In the genomic region with DNA sequence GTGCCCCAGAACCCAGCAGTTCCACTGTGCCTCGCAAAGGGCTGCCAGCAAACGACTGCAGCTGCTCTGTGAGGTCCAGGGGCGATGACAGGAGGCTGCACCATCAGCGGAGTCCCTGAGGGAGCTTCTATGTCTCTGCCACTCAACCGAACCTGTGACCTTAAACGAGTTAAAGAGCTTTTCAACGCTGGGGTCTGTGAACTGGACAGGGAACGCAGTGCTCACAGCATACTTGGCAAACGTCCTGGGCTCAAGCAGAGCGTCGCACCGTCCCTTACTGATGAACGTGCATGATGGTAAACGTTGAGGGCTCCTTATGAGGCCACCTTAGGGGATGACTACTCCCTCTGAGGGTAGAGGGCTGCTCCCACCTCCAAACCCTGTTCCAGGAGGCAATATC, we compare ENCODE assay signal across 8 mouse cellular contexts. TPM values are rescaled to one million over a fixed set of nuclear protein-coding genes. Genes with fewer than 3 reads are reported as not detected.
A peak's percentile ranks its signal among the peaks of the same experiment; 100 is the strongest.
DNase-seq lines count a peak whose midpoint lies in the region; ATAC-seq and TF ChIP-seq lines count a peak whose summit lies in the region.

No protein-coding gene starts in this region.

- peaks cover 4% of the 10 kb centered on the region; the same call in 1 of the 2 replicates for H3K27me3 ChIP-seq in heart, embryonic 13.5 days (replicated peaks)
- H3K27me3 ChIP-seq in MEL (ENCODE audit: control insufficient read depth in 1 of 2, insufficient read depth in 2 of 2, low read length in 2 of 2), result no peaks in the 10 kb centered on the region

- peaks cover 50% of the 10 kb centered on the region for H3K4me1 ChIP-seq in heart, embryonic 13.5 days
- peaks cover 15 to 33% of the 10 kb centered on the region in 2 experiments for H3K4me1 ChIP-seq in MEL (ENCODE audit: control insufficient read depth in 1 of 2, insufficient read depth in 2 of 2, low read length in 2 of 2)

- 1% methylated on average over 14 of the region's 14 CpGs for WGBS in heart, embryonic 13.5 days
- 12% methylated on average over 14 of the region's 14 CpGs for WGBS in macrophage (ENCODE audit: missing documents)

- no peak for DNase-seq in heart, adult 11 months
- no peak for DNase-seq in MEL (ENCODE audit: low read depth, low spot score)
- peak; percentile 48 for DNase-seq in heart, postnatal 4 days
- no peak for DNase-seq in right cerebral cortex, postnatal 36 days (ENCODE audit: low spot score in 2 of 2)
- DNase-seq in frontal cortex, adult 2 months (ENCODE audit: extremely low spot score in 1 of 2, low spot score in 1 of 2), result no peak
- no peak for DNase-seq in adrenal gland, postnatal 36 days

- TF ChIP-seq POLR2A in MEL (IDR thresholded peaks at IDR 0.05; ENCODE audit: control insufficient read depth in 1 of 2, insufficient read depth in 1 of 2, low read depth in 1 of 2, low read length in 2 of 2, poor library complexity in 1 of 2), result 0 out of 4 replicates have a peak, but pooled peaks of 1 of the 2 experiments have one; percentile 8

- ATAC-seq in heart, embryonic 13.5 days (ENCODE audit: extremely low read depth, insufficient number of reproducible peaks, low FRiP score, low TSS enrichment), result peak; percentile 56; the same call in 1 of the 2 replicates

- H3K27ac ChIP-seq in heart, embryonic 13.5 days (replicated peaks), result peak overlapping the region; percentile 95
- H3K27ac ChIP-seq in MEL (ENCODE audit: control insufficient read depth, low read depth, low read length) (peak overlapping the region; percentile 34), macrophage (peak overlapping the region; percentile 38; the same call in 1 of the 2 replicates)

- no peak for TF ChIP-seq CTCF in MEL (IDR thresholded peaks at IDR 0.05 in 2 of 3, conservative IDR thresholded peaks at IDR 0.05 in 1 of 3; ENCODE audit: control insufficient read depth in 1 of 3, insufficient read depth in 1 of 3, low read depth in 2 of 3, low read length in 3 of 3, poor library complexity in 1 of 3, severe bottlenecking in 1 of 3)

- no peak for TF ChIP-seq EP300 in MEL (IDR thresholded peaks at IDR 0.05; ENCODE audit: low read depth in 1 of 2, low read length in 2 of 2)

- H3K36me3 ChIP-seq in heart, embryonic 13.5 days, result peaks cover 23% of the 10 kb centered on the region
- H3K36me3 ChIP-seq in MEL (ENCODE audit: control insufficient read depth in 1 of 2, insufficient read depth in 2 of 2, low read length in 2 of 2) (peaks cover 0 to 31% of the 10 kb centered on the region in 2 experiments; a peak in 2 of 4 replicates), macrophage (ENCODE audit: inconsistent target) (no peaks in the 10 kb centered on the region)

- no peaks in the 10 kb centered on the region for H3K9me3 ChIP-seq in heart, embryonic 13.5 days
- no peaks in the 10 kb centered on the region for H3K9me3 ChIP-seq in MEL (replicated peaks; ENCODE audit: insufficient read depth, low read length)

- no peak for TF ChIP-seq RAD21 in MEL (IDR thresholded peaks at IDR 0.05; ENCODE audit: low read depth, low read length)

- peak overlapping the region; percentile 92 for H3K9ac ChIP-seq in heart, embryonic 13.5 days
- H3K9ac ChIP-seq in MEL (ENCODE audit: control insufficient read depth, low read depth, low read length, poor library complexity, severe bottlenecking), result peak overlapping the region; percentile 69

- H3K79me2 ChIP-seq in MEL (ENCODE audit: control insufficient read depth, insufficient read depth, low read length, poor library complexity) (no peaks in the 10 kb centered on the region; the same call in none of the 2 replicates), macrophage (ENCODE audit: inconsistent target) (peaks cover 23% of the 10 kb centered on the region)

- peak overlapping the region; percentile 73 for H3K4me3 ChIP-seq in heart, embryonic 13.5 days
- peak overlapping the region; percentile 46 to 65 for H3K4me3 ChIP-seq in MEL (ENCODE audit: control insufficient read depth in 1 of 2, insufficient read depth in 1 of 2, low read depth in 2 of 2, low read length in 2 of 2)
- H3K4me3 ChIP-seq in macrophage (ENCODE audit: inconsistent target), result peak overlapping the region; percentile 70

- peak overlapping the region; percentile 95 for H3K4me2 ChIP-seq in heart, embryonic 13.5 days

TF ChIP-seq in MEL, 35 proteins besides CTCF, POLR2A, EP300 and RAD21 (continues in another document):
- TF ChIP-seq TBP (IDR thresholded peaks at IDR 0.05; ENCODE audit: low read depth, low read length), result no peak
- peak; percentile 53; the same call in 1 of the 2 replicates for TF ChIP-seq MAX (IDR thresholded peaks at IDR 0.05; ENCODE audit: low read length)
- TF ChIP-seq GABPA (IDR thresholded peaks at IDR 0.05; ENCODE audit: low read depth, low read length), result no peak
- no peak for TF ChIP-seq USF1 (IDR thresholded peaks at IDR 0.05; ENCODE audit: low read depth, low read length)
- TF ChIP-seq ZMIZ1 (IDR thresholded peaks at IDR 0.05; ENCODE audit: low read depth, low read length), result no peak

RNA-seq across cellular contexts. Expression of a gene that starts 0.4 kb away (rescaled TPM):
- polyA plus RNA-seq in heart, embryonic 13.5 days (2015; fragmentation: Nextera tagmentation; extraction: Ambion mirVana), result 36.6 and 41.2 TPM in 2 replicates
- total RNA-seq in MEL (2012; rRNA removed), result 11.8 and 12.6 TPM in 2 replicates
- polyA plus RNA-seq in MEL (2012; ENCODE audit: insufficient read depth in 1 of 2, insufficient read length in 2 of 2, low read depth in 1 of 2, low replicate concordance in 2 of 2, missing spikeins in 1 of 2) (10 to 100 TPM in 1 of 2 experiments, not detected in 1; 34.5 TPM), macrophage (2018) (8.9 to 17.1 TPM (median 9.4 TPM) in 3 replicates)
- 10 to 100 TPM; 23.5 to 34.1 TPM for total RNA-seq in heart, postnatal 4 days (2021)
- total RNA-seq in macrophage (2018; cell fraction: chromatin; rRNA removed), result 10 to 100 TPM in 13 of 26 experiments, 1 to 10 TPM in 13; 1.6 to 73.3 (median 11.7) TPM
- 10 to 100 TPM in 10 of 26 experiments, 1 to 10 TPM in 16; 3.5 to 20.4 (median 7.8) TPM for total RNA-seq in macrophage (2018; cell fraction: cytosol; rRNA removed)
- 10 to 100 TPM in 11 of 26 experiments, 1 to 10 TPM in 15; 2.7 to 35.5 (median 7.2) TPM for total RNA-seq in macrophage (2018; cell fraction: nucleus; rRNA removed)
- 22.8 and 27.6 TPM in 2 replicates for polyA plus RNA-seq in frontal cortex, adult 2 months (2012; rRNA removed)
- 1 to 10 TPM; 5.5 to 5.7 TPM for total RNA-seq in adrenal gland, postnatal 36 days (2021)

RNA-seq across cellular contexts. Expression of a gene that starts 0.7 kb away (rescaled TPM):
- polyA plus RNA-seq in heart, embryonic 13.5 days (2015; fragmentation: Nextera tagmentation; extraction: Ambion mirVana), result 1.3 and 1.5 TPM in 2 replicates
- total RNA-seq in MEL (2012; rRNA removed), result 0.46 and 1.8 TPM in 2 replicates
- polyA plus RNA-seq in MEL (2012; ENCODE audit: insufficient read depth in 1 of 2, insufficient read length in 2 of 2, low read depth in 1 of 2, low replicate concordance in 2 of 2, missing spikeins in 1 of 2) (1 to 10 TPM in 1 of 2 experiments, not detected in 1; 1.2 TPM), macrophage (2018) (0.98 to 3.7 TPM (median 2.0 TPM) in 3 replicates)
- total RNA-seq in heart, postnatal 4 days (2021), result 1 to 10 TPM; 6.3 to 7.2 TPM
- total RNA-seq in macrophage (2018; cell fraction: chromatin; rRNA removed), result 10 to 100 TPM in 1 of 26 experiments, 1 to 10 TPM in 25; 1.3 to 10.1 (median 4.6) TPM
- 1 to 10 TPM in 24 of 26 experiments, under 1 TPM in 2; 0.84 to 3.6 (median 1.5) TPM for total RNA-seq in macrophage (2018; cell fraction: cytosol; rRNA removed)
- 10 to 100 TPM in 1 of 26 experiments, 1 to 10 TPM in 25; 1.6 to 10.7 (median 4.0) TPM for total RNA-seq in macrophage (2018; cell fraction: nucleus; rRNA removed)
- polyA plus RNA-seq in frontal cortex, adult 2 months (2012; rRNA removed), result 9.5 and 10.0 TPM in 2 replicates
- 1 to 10 TPM; 4.9 to 6.1 TPM for total RNA-seq in adrenal gland, postnatal 36 days (2021)

RNA-seq across cellular contexts. Expression of a gene that starts 6.5 kb away (rescaled TPM):
- polyA plus RNA-seq in heart, embryonic 13.5 days (2015; fragmentation: Nextera tagmentation; extraction: Ambion mirVana), result 6.8 and 7.0 TPM in 2 replicates
- total RNA-seq in MEL (2012; rRNA removed), result 16.1 and 24.3 TPM in 2 replicates
- polyA plus RNA-seq in MEL (2012; ENCODE audit: insufficient read depth in 1 of 2, insufficient read length in 2 of 2, low read depth in 1 of 2, low replicate concordance in 2 of 2, missing spikeins in 1 of 2), result 10 to 100 TPM in 1 of 2 experiments, not detected in 1; 34.9 TPM
- 10 to 100 TPM; 76.5 to 78.4 TPM for total RNA-seq in heart, postnatal 4 days (2021)
- total RNA-seq in macrophage (2018; cell fraction: chromatin; rRNA removed), result 10 to 100 TPM; 10.4 to 41.7 (median 15.7) TPM
- total RNA-seq in macrophage (2018; cell fraction: cytosol; rRNA removed), result 100 to 1,000 TPM in 10 of 26 experiments, 10 to 100 TPM in 16; 66.8 to 122 (median 95.5) TPM
- 10 to 100 TPM; 29.6 to 95.9 (median 60.9) TPM for total RNA-seq in macrophage (2018; cell fraction: nucleus; rRNA removed)
- 97.8 to 113 TPM (median 108 TPM) in 3 replicates for polyA plus RNA-seq in macrophage (2018)
- 73.7 and 79.6 TPM in 2 replicates for polyA plus RNA-seq in frontal cortex, adult 2 months (2012; rRNA removed)
- total RNA-seq in adrenal gland, postnatal 36 days (2021), result 10 to 100 TPM; 60.0 to 68.2 TPM

RNA-seq across cellular contexts. Expression of a gene that starts 20.5 kb away (rescaled TPM):
- polyA plus RNA-seq in heart, embryonic 13.5 days (2015; fragmentation: Nextera tagmentation; extraction: Ambion mirVana), result 32.0 and 35.2 TPM in 2 replicates
- total RNA-seq in MEL (2012; rRNA removed), result 9.6 TPM in 2 replicates
- 10 to 100 TPM in 1 of 2 experiments, not detected in 1; 12.7 TPM for polyA plus RNA-seq in MEL (2012; ENCODE audit: insufficient read depth in 1 of 2, insufficient read length in 2 of 2, low read depth in 1 of 2, low replicate concordance in 2 of 2, missing spikeins in 1 of 2)
- total RNA-seq in heart, postnatal 4 days (2021), result 10 to 100 TPM; 32.6 to 42.4 TPM
- 10 to 100 TPM in 12 of 26 experiments, 1 to 10 TPM in 14; 2.1 to 38.8 (median 9.8) TPM for total RNA-seq in macrophage (2018; cell fraction: chromatin; rRNA removed)
- 10 to 100 TPM in 25 of 26 experiments, 1 to 10 TPM in 1; 8.8 to 37.6 (median 26.1) TPM for total RNA-seq in macrophage (2018; cell fraction: cytosol; rRNA removed)
- total RNA-seq in macrophage (2018; cell fraction: nucleus; rRNA removed), result 10 to 100 TPM in 22 of 26 experiments, 1 to 10 TPM in 4; 1.9 to 32.5 (median 19.4) TPM
- polyA plus RNA-seq in macrophage (2018), result 16.5 to 31.5 TPM (median 17.0 TPM) in 3 replicates
- polyA plus RNA-seq in frontal cortex, adult 2 months (2012; rRNA removed), result 47.2 and 68.7 TPM in 2 replicates
- 10 to 100 TPM; 14.0 to 21.1 TPM for total RNA-seq in adrenal gland, postnatal 36 days (2021)

RNA-seq across cellular contexts. Expression of a gene that starts 26.5 kb away (rescaled TPM):
- polyA plus RNA-seq in heart, embryonic 13.5 days (2015; fragmentation: Nextera tagmentation; extraction: Ambion mirVana), result 69.0 and 71.4 TPM in 2 replicates
- 38.2 and 45.5 TPM in 2 replicates for total RNA-seq in MEL (2012; rRNA removed)
- polyA plus RNA-seq in MEL (2012; ENCODE audit: insufficient read depth in 1 of 2, insufficient read length in 2 of 2, low read depth in 1 of 2, low replicate concordance in 2 of 2, missing spikeins in 1 of 2), result 10 to 100 TPM in 1 of 2 experiments, not detected in 1; 72.6 TPM
- total RNA-seq in heart, postnatal 4 days (2021), result 10 to 100 TPM; 23.4 to 26.0 TPM
- 10 to 100 TPM in 7 of 26 experiments, 1 to 10 TPM in 19; 1.6 to 23.2 (median 8.0) TPM for total RNA-seq in macrophage (2018; cell fraction: chromatin; rRNA removed)
- 10 to 100 TPM; 31.6 to 61.2 (median 44.3) TPM for total RNA-seq in macrophage (2018; cell fraction: cytosol; rRNA removed)
- 10 to 100 TPM in 21 of 26 experiments, 1 to 10 TPM in 5; 5.8 to 30.5 (median 16.5) TPM for total RNA-seq in macrophage (2018; cell fraction: nucleus; rRNA removed)
- 29.5 to 50.1 TPM (median 49.5 TPM) in 3 replicates for polyA plus RNA-seq in macrophage (2018)
- 104 and 114 TPM in 2 replicates for polyA plus RNA-seq in frontal cortex, adult 2 months (2012; rRNA removed)
- total RNA-seq in adrenal gland, postnatal 36 days (2021), result 100 to 1,000 TPM in 1 of 2 experiments, 10 to 100 TPM in 1; 83.7 to 125 TPM

Comparison
In these comparisons a context has a peak if more than half of its experiments do, and no peak if none do; other contexts are left out.
1. H3K27ac ChIP-seq: peak in every context shown above with its lines; median percentile 95 in heart, embryonic 13.5 days; 38 in macrophage; 34 in MEL.